Mouse (Mus musculus): Measurements from ENCODE around the gene Olfr718-ps1.
A peak's percentile ranks its signal among the peaks of the same experiment; 100 is the strongest.

Gene Olfr718-ps1

DNA sequence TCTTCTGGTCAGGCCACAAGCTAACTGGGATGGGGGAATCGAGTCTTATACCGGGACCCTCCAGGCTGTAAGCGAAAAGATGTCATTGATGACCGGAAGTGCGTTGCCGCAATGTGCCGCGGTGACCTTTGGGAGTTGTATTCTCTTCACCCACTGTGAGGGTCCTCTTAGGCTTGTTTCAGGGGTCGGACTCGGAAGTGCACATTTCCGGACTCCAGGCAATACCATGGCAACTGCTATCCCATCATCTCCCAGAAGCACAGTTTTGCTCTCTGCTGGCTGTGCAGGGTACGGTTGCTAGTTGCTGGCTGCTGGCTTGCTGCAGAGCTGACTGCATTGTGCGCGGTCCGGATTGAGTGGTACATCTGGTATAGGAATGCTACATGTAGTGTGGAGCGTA lies 18.3 kb downstream of the Olfr718-ps1 start:
- no peak for DNase-seq (ENCODE audit: low read depth, low spot score)

DNA sequence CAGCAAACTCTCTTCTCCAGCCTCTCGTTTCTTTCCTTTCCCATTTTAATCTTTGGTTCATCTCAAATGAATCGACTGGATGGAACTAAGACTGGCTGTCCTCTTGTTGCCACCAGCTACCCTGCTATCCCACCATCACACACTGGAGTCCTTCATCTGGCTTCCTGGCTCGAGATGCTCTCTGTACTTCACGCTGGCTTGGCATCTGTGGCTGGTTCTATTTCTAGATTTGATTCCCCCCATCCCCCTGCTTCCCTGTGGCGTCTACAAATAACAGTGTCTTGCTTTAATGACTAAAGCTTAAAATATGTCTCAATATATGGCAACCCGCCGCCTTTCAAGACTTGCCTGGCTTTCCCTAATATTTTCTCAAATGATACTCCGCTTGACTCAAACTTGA lies 19.5 kb downstream of the Olfr718-ps1 start:
- no peak for DNase-seq (ENCODE audit: low read depth, low spot score)

DNA sequence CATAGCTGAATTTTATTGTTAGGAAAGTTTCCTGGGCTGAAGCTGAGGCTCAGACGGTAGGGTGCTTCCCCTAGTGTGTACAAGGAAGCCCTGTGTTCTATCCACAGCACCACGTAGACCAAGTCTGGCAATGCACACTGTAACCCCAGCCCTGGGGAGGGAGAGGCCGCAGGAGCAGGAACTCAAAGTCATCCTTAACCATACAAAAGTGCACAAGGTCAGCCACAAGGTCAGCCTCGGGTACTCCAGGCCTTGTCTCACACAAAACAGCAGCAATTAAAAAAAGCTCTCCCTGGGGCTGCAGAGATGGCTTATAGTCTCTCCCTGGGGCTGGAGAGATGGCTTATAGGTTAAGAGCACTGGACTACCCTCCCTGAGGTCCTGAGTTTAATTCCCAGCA lies 20.5 kb downstream of the Olfr718-ps1 start:
- DNase-seq (ENCODE audit: low read depth, low spot score), result no peak

DNA sequence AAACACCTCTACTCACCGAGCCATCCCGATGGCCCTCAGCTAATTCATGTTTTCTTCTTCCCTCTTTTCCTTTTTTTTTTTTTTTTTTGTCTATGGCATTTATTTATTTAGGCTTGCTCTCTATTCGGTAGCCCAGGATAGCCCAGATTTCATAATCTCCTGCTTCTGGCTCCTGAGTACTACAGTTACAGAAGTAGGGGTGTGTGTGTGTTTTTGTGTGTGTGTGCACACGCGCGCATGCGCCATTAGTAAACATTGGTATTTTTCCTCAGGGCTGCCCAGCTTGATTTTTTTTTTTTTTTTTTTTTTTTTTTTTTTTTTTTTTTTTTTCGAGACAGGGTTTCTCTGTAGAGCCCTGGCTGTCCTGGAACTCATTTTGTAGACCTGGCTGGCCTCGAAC lies 21.3 kb downstream of the Olfr718-ps1 start:
- DNase-seq (ENCODE audit: low read depth, low spot score), result no peak

DNA sequence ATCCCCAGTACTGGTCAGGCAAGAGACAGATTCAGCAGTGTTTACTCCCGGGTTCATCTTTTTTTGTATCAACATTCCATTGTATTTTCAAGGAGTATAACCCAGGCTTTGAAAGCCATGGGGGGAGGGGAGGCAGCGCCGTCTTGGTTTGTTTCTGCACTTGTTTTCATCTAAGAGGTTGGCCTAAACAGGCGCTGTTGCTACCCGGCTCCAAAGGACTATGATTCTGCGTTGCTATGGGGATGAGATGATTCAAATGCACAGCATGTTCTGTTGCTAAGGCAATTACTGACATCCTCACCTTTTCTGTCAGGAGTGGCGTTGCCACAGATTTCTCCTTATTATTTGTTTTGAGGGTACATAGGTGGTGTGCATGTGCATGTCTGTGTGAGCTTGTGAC lies 21.8 kb downstream of the Olfr718-ps1 start:
- peak; percentile 59 for DNase-seq (ENCODE audit: low read depth, low spot score)

DNA sequence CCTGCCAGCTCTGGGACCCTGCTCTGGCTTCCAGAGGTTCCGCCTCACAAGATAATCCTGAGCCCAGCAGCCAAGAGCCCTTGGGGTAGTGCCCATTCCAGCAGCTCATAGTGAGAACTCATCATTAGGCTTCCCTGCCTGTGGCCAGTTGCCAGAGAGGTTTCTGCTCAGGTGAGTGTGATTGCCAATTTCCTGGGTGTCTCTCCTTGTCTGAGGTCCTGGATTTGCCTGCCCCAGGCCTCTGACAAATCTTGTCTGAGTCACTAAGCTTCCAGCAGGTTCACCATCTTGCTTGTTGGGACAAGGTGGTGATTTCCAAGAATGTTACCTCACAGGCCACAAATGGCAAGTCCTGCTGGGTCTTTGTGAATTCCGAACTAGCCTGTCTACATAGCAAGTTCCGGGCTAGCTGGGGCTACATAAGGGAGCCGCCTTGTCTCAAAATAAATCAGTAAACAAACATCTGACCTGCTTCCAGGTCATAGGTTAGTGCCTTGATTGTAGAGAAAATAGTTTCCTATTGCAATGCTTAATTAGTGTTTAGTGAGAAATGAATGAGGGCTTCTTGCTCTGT lies 22.5 kb downstream of the Olfr718-ps1 start:
- no peak for DNase-seq (ENCODE audit: low read depth, low spot score)

DNA sequence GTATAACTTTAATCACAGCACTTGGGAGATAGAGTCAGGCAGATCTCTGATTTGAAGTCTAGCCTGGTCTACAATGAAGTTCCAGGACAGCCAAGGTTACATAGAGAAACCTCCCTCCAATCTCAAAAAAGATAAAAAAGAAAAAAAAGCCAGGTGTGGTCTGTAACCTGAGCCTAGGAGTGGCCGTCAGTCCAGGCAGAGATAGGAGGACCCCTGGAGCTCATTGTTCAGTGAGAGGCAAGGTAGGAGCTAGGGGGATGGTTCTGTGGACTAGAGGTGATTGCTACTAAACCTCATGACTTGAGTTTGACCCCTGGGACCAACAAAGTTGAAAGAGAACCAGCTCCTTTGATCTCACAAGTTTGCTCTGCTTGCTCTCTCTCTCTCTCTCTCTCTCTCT lies 24.7 kb downstream of the Olfr718-ps1 start:
- DNase-seq (ENCODE audit: low read depth, low spot score), result no peak

DNA sequence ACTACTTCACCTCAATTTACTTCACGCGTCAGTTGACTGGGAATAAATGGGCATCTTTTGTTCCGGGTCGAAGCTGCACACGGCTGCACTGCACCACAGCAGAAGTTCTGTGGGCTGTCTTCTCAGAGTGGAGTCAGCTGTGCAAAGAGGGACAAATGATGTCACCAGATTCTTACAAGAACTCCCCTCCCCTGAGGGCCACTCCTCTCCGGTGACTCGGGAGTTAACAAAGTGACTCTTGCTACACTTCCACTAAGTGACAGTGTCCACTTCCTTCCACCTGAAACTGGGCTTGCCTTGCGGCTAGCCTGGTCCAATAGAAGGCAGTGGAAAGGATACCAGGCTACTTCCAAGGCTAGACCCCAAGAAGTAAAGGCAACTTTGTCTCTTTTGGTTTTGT lies 25.3 kb downstream of the Olfr718-ps1 start:
- DNase-seq (ENCODE audit: low read depth, low spot score), result no peak

DNA sequence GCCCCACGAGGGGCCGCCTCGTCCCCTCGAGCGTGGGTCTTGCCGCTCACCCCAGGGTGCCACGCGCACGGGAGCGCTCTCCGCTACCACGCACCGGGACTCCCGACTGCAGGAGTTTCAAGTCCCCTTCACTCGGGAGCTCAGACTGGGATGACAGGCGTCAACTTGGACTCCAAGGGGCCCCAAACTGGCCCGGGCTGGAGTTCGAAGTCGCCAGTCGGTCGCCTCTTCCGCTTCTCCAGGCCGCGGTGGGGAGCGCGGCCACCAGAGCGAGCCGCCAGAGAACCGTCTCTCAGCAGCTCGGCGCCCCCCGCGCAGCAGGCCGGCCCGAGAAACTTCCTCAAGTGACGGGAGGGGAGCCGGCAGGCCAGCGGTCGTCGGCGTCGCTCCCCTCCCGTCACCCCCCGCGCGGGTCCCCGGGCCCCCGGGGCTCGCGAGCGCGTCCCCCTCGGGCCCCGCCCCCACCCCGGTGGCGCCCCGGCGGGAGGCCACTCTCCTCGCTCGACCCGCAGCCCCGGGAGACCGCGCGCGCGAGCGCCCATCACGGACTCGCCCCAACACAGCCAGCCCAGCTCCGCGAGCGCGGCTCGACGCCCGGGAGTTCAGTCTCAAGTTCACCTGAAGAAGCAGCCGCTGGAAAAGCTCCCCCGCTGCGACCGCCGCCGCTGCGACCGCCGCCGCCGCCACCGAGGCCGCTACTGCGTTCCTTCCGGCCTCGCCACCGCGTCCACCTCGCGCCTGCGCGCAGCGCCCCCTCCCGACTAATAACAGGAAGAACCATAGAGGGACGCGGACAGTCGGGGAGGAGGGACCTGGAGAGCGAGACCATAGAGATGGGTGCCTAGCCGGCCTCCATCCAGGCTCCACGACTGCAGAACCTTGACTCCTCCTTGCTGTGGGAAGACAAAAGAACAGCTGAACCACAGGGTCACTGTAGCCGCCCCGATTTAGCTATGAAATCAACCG lies 34.8 kb downstream of the Olfr718-ps1 start, which contains the start of gene Rnf216:
Gene Rnf216 (minus strand): TSS at position 714 of the 966 bp plus-strand sequence.
- DNase-seq (ENCODE audit: low read depth, low spot score), result peak; percentile 80

DNA sequence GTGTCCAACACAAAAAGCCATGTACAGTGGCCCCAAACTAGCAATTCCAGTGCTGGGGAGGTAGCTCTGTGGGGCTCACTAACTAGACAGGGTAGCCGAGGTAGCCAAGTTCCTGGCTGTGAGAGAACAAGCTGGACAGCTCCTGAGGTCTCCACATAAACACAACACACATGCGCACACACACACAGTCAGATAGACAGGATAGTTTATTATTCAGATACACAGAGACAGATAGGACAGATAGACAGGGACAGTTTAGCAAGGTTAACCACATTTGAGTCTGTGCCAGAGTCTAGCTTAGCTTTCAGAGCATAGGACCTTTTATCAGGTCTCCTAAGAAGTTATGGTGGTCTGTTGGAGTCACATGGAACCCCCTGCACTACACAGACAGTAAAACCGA lies 40.5 kb downstream of the Olfr718-ps1 start:
- no peak for DNase-seq (ENCODE audit: low read depth, low spot score)

DNA sequence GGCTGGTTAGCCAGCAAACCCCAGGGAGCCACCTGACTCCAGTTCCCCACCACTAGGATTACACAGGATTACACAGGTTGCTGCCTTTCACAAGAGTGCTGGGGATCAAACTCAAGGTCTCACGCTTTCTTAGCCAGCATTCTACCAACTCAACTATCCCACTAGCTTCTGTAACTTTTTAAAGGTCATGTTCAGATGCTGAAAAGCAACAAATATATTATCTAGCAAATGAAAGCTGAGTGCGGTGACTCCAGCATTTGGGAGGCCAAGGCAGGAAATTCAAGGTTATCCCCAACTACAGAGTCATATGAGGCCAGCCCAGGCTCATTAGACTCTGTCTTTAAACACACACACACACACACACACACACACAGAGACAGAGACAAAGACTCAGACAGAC lies 44.1 kb downstream of the Olfr718-ps1 start:
- no peak for DNase-seq (ENCODE audit: low read depth, low spot score)

DNA sequence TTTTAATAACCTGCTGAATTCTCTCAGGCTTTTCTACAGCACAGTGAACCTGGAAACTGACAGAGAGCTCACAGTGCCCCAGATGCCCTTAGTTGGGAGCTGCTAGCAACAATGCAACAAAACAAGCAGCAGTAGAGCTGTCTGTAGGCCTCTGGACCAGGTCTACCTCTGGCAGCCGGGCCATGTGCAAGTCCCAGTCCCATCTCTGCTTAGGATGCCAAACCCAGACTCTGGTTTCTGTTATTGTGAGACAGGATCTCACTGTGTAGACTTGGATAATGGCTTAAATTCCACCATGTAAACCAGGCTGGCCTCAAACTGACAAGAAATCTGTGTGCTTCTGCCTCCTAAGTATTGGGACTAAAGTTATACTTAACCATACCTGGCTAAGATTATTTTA lies 45.8 kb downstream of the Olfr718-ps1 start:
- no peak for DNase-seq (ENCODE audit: low read depth, low spot score)

DNA sequence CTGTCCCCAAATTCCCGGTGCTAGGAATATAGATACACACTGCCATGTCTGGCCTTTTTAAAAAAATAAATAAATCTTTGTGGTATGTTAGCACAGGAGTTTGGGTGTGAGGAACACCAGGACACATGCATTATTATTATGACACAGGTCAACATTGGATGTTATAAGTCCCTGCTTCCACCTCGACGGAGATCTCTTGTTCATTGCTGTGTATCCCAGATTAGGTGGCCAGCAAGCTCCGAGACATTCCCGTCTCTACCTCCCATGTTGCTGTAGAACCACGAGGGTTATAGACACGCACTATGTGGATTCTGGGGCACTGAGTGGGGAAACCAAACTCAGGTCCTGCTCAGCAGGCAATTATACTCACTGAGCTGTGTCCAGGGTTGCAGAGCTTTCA lies 52.1 kb downstream of the Olfr718-ps1 start:
- no peak for DNase-seq (ENCODE audit: low read depth, low spot score)

DNA sequence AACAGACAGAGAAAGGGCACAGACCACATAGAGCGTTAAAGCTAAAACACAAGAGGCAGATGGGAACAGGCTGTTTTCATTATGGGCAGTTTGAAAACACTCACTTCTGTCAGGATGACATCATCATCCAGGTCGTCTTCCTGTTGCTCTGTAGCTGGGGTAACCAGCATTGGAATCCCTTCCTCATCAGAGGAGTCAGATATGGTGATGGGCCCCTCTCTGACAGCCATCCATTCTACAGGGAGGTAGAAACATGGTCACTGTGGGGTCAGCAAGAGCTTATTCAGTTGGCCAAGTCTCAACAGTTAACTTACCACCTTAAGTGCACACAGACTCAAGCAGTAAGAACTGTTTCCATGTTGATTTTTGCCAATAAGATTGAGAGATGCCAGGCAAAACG lies 54.5 kb downstream of the Olfr718-ps1 start:
- no peak for DNase-seq (ENCODE audit: low read depth, low spot score)

DNA sequence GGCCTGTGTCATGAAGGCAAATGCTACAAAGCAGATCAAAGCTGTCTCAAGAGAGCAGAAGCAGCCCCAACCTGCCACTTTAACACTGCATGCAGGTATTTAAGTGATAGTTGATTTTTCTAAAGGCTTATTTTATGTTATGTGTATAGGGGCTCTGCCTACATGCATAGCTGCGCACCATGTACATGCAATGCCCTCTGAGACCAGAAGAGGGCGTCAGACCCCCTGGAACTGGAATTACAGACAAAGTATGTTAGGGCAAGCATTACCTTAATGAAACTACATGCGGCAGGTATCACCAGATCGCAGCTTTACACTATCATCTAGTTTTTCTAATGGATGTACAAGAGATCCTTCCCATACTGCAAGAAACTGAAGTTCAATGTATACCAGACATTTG lies 62.5 kb downstream of the Olfr718-ps1 start:
- DNase-seq (ENCODE audit: low read depth, low spot score), result no peak

Data from brain, embryonic 18.5 days (tissue).